Mouse (Mus musculus) small intestine, adult 2 months (tissue): ENCODE results near the gene Cdh22.

Source experiments
- CTCF ChIP-seq: fragments of 200-500 bp; IDR thresholded peaks from 2 replicates; pipeline ENCODE4 v1.5.1; 2012; ENCODE audit warnings: low read depth, mild to moderate bottlenecking, control low read depth, inconsistent platforms, low read length, moderate library complexity, mixed read lengths; ENCODE audit not compliant: insufficient replicate concordance, insufficient read length; ENCODE audit errors: extremely low read depth
- POLR2A ChIP-seq: fragments of 200-500 bp; IDR thresholded peaks from 2 replicates; pipeline ENCODE4 v1.6.1; 2012; ENCODE audit warnings: low read depth, mild to moderate bottlenecking, control low read depth, inconsistent platforms, low read length, moderate library complexity

DNA sequence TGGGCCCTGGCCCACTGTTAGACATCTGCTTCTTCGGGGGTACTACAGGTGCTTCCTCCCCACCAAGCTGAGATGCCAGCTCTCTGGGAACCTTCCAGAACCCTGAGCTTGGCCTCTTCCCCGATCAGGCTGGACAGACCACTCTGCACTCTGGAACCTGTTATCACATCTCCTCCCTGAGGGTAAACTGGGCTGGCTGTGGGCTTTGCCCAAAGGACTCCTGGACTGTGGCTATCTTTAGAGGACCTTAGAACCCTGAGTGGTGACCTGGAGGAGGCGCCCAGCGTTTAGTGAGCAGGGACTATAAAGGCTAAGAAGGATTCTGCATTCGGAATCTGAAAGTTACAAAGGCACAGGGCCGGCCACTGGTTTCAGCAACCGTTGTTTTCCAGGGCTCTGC, 49.7 kb upstream of the Cdh22 start:
- TF ChIP-seq CTCF, result no peak
- peak; percentile 45; the same call in 1 of the 2 replicates for TF ChIP-seq POLR2A
